ENCODE assay signal across 7 mouse cellular contexts in genomic region chr19:21784331-21785131, GRCm38 (mm10). TPM values are rescaled to one million over a fixed set of nuclear protein-coding genes. Genes with fewer than 3 reads are reported as not detected.
DNase-seq lines count a peak whose midpoint lies in the region; ATAC-seq lines count a peak whose summit lies in the region.

No protein-coding gene starts in this region.

- H3K27me3 ChIP-seq in hindbrain, embryonic 14.5 days (ENCODE audit: control insufficient read depth, insufficient read depth, low read length) = no peaks in the 10 kb centered on the region
- peaks cover 13% of the 10 kb centered on the region for H3K27me3 ChIP-seq in liver, embryonic 15.5 days
- H3K27me3 ChIP-seq in neural tube, embryonic 13.5 days = no peaks in the 10 kb centered on the region

- peak overlapping the region; percentile 52 for H3K4me2 ChIP-seq in hindbrain, embryonic 14.5 days (replicated peaks)
- H3K4me2 ChIP-seq in liver, embryonic 15.5 days = peak overlapping the region; percentile 8
- H3K4me2 ChIP-seq in neural tube, embryonic 13.5 days = peak overlapping the region; percentile 52

- ATAC-seq in hindbrain, embryonic 14.5 days (ENCODE audit: low FRiP score) = peak; percentile 79
- ATAC-seq in liver, embryonic 15.5 days (ENCODE audit: insufficient read depth) = peak; percentile 30; the same call in 1 of the 2 replicates
- ATAC-seq in neural tube, embryonic 13.5 days (ENCODE audit: low read depth) = peak; percentile 56

- no peaks in the 10 kb centered on the region for H3K9me3 ChIP-seq in hindbrain, embryonic 14.5 days (ENCODE audit: control insufficient read depth, low read length)
- no peaks in the 10 kb centered on the region for H3K9me3 ChIP-seq in liver, embryonic 15.5 days (replicated peaks)
- no peaks in the 10 kb centered on the region for H3K9me3 ChIP-seq in neural tube, embryonic 13.5 days

- peaks cover 94% of the 10 kb centered on the region for H3K4me1 ChIP-seq in hindbrain, embryonic 14.5 days (replicated peaks; ENCODE audit: control insufficient read depth, insufficient read depth, low read length)
- H3K4me1 ChIP-seq in liver, embryonic 15.5 days (replicated peaks) = peaks cover 25% of the 10 kb centered on the region
- peaks cover 96% of the 10 kb centered on the region for H3K4me1 ChIP-seq in neural tube, embryonic 13.5 days (replicated peaks)

- H3K27ac ChIP-seq in hindbrain, embryonic 14.5 days = peak overlapping the region; percentile 97
- H3K27ac ChIP-seq in liver, embryonic 15.5 days (replicated peaks) = 0 out of 2 replicates have a peak overlapping the region, but pooled peaks have one; percentile 45
- H3K27ac ChIP-seq in neural tube, embryonic 13.5 days (replicated peaks) = peak overlapping the region; percentile 97

- peak; percentile 41 for DNase-seq in adrenal gland, postnatal 10 days
- DNase-seq in cerebellum, postnatal 14 days = peak; percentile 64 to 73
- DNase-seq in hindbrain, embryonic 14.5 days (ENCODE audit: low spot score) = peak; percentile 63
- no peak for DNase-seq in urinary bladder, postnatal 4 days (ENCODE audit: low spot score in 2 of 2)
- no peak for DNase-seq in thymus, postnatal 14 days

- WGBS in hindbrain, embryonic 14.5 days = 2% methylated on average over 8 of the region's 8 CpGs
- 44% methylated on average over 8 of the region's 8 CpGs for WGBS in liver, embryonic 15.5 days (ENCODE audit: insufficient replicate concordance)
- 10% methylated on average over 8 of the region's 8 CpGs for WGBS in neural tube, embryonic 13.5 days

- H3K4me3 ChIP-seq in hindbrain, embryonic 14.5 days (replicated peaks; ENCODE audit: low read length) = peak overlapping the region; percentile 5; the same call in 1 of the 2 replicates
- H3K4me3 ChIP-seq in liver, embryonic 15.5 days (replicated peaks) = no peak overlapping the region
- H3K4me3 ChIP-seq in neural tube, embryonic 13.5 days = peak overlapping the region; percentile 18

- peak overlapping the region; percentile 55 for H3K9ac ChIP-seq in hindbrain, embryonic 14.5 days
- no peak overlapping the region for H3K9ac ChIP-seq in liver, embryonic 15.5 days
- peak overlapping the region; percentile 72 for H3K9ac ChIP-seq in neural tube, embryonic 13.5 days

- no peaks in the 10 kb centered on the region for H3K36me3 ChIP-seq in hindbrain, embryonic 14.5 days (replicated peaks; ENCODE audit: control insufficient read depth, insufficient read depth)
- H3K36me3 ChIP-seq in liver, embryonic 15.5 days (replicated peaks) = no peaks in the 10 kb centered on the region
- H3K36me3 ChIP-seq in neural tube, embryonic 13.5 days = no peaks in the 10 kb centered on the region

RNA-seq across cellular contexts. Expression of gene Cemip2, which starts 6.4 kb away (rescaled TPM):
- total RNA-seq in adrenal gland, postnatal 10 days (2021) = 10 to 100 TPM; 23.4 to 25.9 TPM
- polyA plus RNA-seq in hindbrain, embryonic 14.5 days (2014; fragmentation: Nextera tagmentation; extraction: Ambion mirVana) = 26.4 and 26.8 TPM in 2 replicates
- 7.2 and 8.5 TPM in 2 replicates for polyA plus RNA-seq in liver, embryonic 15.5 days (2015; fragmentation: Nextera tagmentation; extraction: Ambion mirVana)
- 38.5 and 41.9 TPM in 2 replicates for polyA plus RNA-seq in neural tube, embryonic 13.5 days (2015; fragmentation: Nextera tagmentation; extraction: Ambion mirVana)

Comparison
In these comparisons a context has a peak if more than half of its experiments do, and no peak if none do; other contexts are left out.
1. DNase-seq: peak in adrenal gland, postnatal 10 days (single experiment), cerebellum, postnatal 14 days (2 of 2) and hindbrain, embryonic 14.5 days (single experiment); none in urinary bladder, postnatal 4 days (0 of 2) and thymus, postnatal 14 days (single experiment).
2. H3K27ac ChIP-seq: peak in every context shown above with its lines; median percentile 97 in hindbrain, embryonic 14.5 days; 97 in neural tube, embryonic 13.5 days; 45 in liver, embryonic 15.5 days.
3. Peak in every context shown above with its lines, with median percentiles within 50 percentile points of each other: ATAC-seq and H3K4me2 ChIP-seq.